Mouse (Mus musculus) MEL (cell line): ENCODE results near the gene Camkv. TPM values are rescaled to one million over a fixed set of nuclear protein-coding genes. Genes with fewer than 3 reads are reported as not detected.

Experiments
- DNase-seq: peaks from one replicate; pipeline ENCODE4 v3.0.0; 2011; ENCODE audit warnings: low read depth, low spot score
- H3K27ac ChIP-seq: 2 replicates; pipeline ENCODE4 v1.5.1; 2012; ENCODE audit warnings: low read depth, mild to moderate bottlenecking, control low read depth, low read length, moderate library complexity; ENCODE audit not compliant: control insufficient read depth
- H3K27me3 ChIP-seq, 2 experiments: fragments of 150-350 bp in 1 of 2; sonication (generic) in 1 of 2; 2 replicates each; pipeline ENCODE4 v1.6.1; 2012; ENCODE audit warnings: low read length in 2 of 2, mild to moderate bottlenecking in 2 of 2, improper control_type of control experiment in 1 of 2, moderate library complexity in 1 of 2; ENCODE audit not compliant: insufficient read depth in 2 of 2, control insufficient read depth in 1 of 2
- H3K36me3 ChIP-seq, 2 experiments: 2 replicates each; pipeline ENCODE4 v1.6.1; 2012 to 2014; ENCODE audit warnings: low read length in 2 of 2, improper control_type of control experiment in 1 of 2, inconsistent platforms in 1 of 2, mild to moderate bottlenecking in 1 of 2; ENCODE audit not compliant: insufficient read depth in 2 of 2, control insufficient read depth in 1 of 2
- H3K4me1 ChIP-seq, 2 experiments: fragments of 150-350 bp in 1 of 2; sonication (generic) in 1 of 2; 2 replicates each; pipeline ENCODE4 v1.6.1; 2012; ENCODE audit warnings: low read length in 2 of 2, improper control_type of control experiment in 1 of 2, mild to moderate bottlenecking in 1 of 2; ENCODE audit not compliant: insufficient read depth in 2 of 2, control insufficient read depth in 1 of 2
- H3K4me3 ChIP-seq, 2 experiments: fragments of 150-350 bp in 1 of 2; sonication (generic) in 1 of 2; 2 replicates each; pipeline ENCODE4 v1.5.1; 2012; ENCODE audit warnings: low read depth in 2 of 2, low read length in 2 of 2, mild to moderate bottlenecking in 2 of 2, moderate library complexity in 2 of 2, control low read depth in 1 of 2, improper control_type of control experiment in 1 of 2; ENCODE audit not compliant: control insufficient read depth in 1 of 2, insufficient read depth in 1 of 2
- H3K79me2 ChIP-seq: 2 replicates; pipeline ENCODE4 v1.6.1; 2012; ENCODE audit warnings: mild to moderate bottlenecking, low read length, moderate library complexity; ENCODE audit not compliant: control insufficient read depth, poor library complexity, insufficient read depth
- H3K9ac ChIP-seq: 2 replicates; pipeline ENCODE4 v1.6.1; 2012; ENCODE audit warnings: low read depth, mild to moderate bottlenecking, control low read depth, low read length, moderate library complexity; ENCODE audit not compliant: control insufficient read depth, poor library complexity, severe bottlenecking
- H3K9me3 ChIP-seq: fragments of 150-350 bp; sonication (generic); replicated peaks from 2 replicates; pipeline ENCODE4 v1.6.1; 2012; ENCODE audit warnings: mild to moderate bottlenecking, low read length, improper control_type of control experiment, moderate library complexity; ENCODE audit not compliant: insufficient read depth
- CHD1 ChIP-seq: IDR thresholded peaks from 2 replicates; pipeline ENCODE4 v1.6.1; 2012; ENCODE audit warnings: low read depth, mild to moderate bottlenecking, inconsistent platforms, low read length, improper control_type of control experiment
- CHD2 ChIP-seq: IDR thresholded peaks from 2 replicates; pipeline ENCODE4 v1.6.1; 2011; ENCODE audit warnings: low read length, improper control_type of control experiment
- CTCF ChIP-seq, 3 experiments: IDR thresholded peaks in 2 of 3; conservative IDR thresholded peaks in 1 of 3; 2 replicates each; pipeline ENCODE4 v1.5.1; 2011 to 2012; ENCODE audit warnings: low read length in 3 of 3, low read depth in 2 of 3, mild to moderate bottlenecking in 2 of 3, improper control_type of control experiment in 1 of 3, inconsistent platforms in 1 of 3, mixed read lengths in 1 of 3, moderate library complexity in 1 of 3; ENCODE audit not compliant: control insufficient read depth in 1 of 3, insufficient read depth in 1 of 3, poor library complexity in 1 of 3, severe bottlenecking in 1 of 3
- E2F4 ChIP-seq: IDR thresholded peaks from 2 replicates; pipeline ENCODE4 v1.6.1; 2011; ENCODE audit warnings: low read depth, low read length, improper control_type of control experiment, borderline replicate concordance
- ELF1 ChIP-seq: IDR thresholded peaks from 2 replicates; pipeline ENCODE4 v1.6.1; 2014; ENCODE audit warnings: low read depth, mild to moderate bottlenecking, inconsistent platforms, low read length, improper control_type of control experiment, moderate library complexity
- EP300 ChIP-seq, 2 experiments: IDR thresholded peaks; 2 replicates each; pipeline ENCODE4 v1.6.1; 2011; ENCODE audit warnings: improper control_type of control experiment in 2 of 2, low read length in 2 of 2, low read depth in 1 of 2, mild to moderate bottlenecking in 1 of 2
- GATA1 ChIP-seq: IDR thresholded peaks from 2 replicates; pipeline ENCODE4 v1.6.1; 2011; ENCODE audit warnings: low read depth, low read length, improper control_type of control experiment
- HCFC1 ChIP-seq: IDR thresholded peaks from 2 replicates; pipeline ENCODE4 v1.6.1; 2012; ENCODE audit warnings: low read depth, mild to moderate bottlenecking, inconsistent platforms, low read length, improper control_type of control experiment, moderate library complexity
- JUND ChIP-seq: IDR thresholded peaks from 2 replicates; pipeline ENCODE4 v1.6.1; 2011; ENCODE audit warnings: low read depth, mild to moderate bottlenecking, improper control_type of control experiment, low read length
- KAT2A ChIP-seq: conservative IDR thresholded peaks from 2 replicates; pipeline ENCODE4 v1.6.1; 2012; ENCODE audit warnings: low read depth, low read length, improper control_type of control experiment, inconsistent platforms
- MAZ ChIP-seq: IDR thresholded peaks from 2 replicates; pipeline ENCODE4 v1.6.1; 2012; ENCODE audit warnings: low read depth, mild to moderate bottlenecking, inconsistent platforms, low read length, improper control_type of control experiment
- MXI1 ChIP-seq: IDR thresholded peaks from 2 replicates; pipeline ENCODE4 v1.6.1; 2011; ENCODE audit warnings: mild to moderate bottlenecking, low read depth, low read length, improper control_type of control experiment
- MYB ChIP-seq: IDR thresholded peaks from 2 replicates; pipeline ENCODE4 v1.6.1; 2011; ENCODE audit warnings: mild to moderate bottlenecking, low read depth, low read length, improper control_type of control experiment
- POLR2A ChIP-seq, 2 experiments: IDR thresholded peaks; 2 replicates each; pipeline ENCODE4 v1.6.1; 2011 to 2012; ENCODE audit warnings: low read length in 2 of 2, mild to moderate bottlenecking in 2 of 2, control low read depth in 1 of 2, improper control_type of control experiment in 1 of 2, low read depth in 1 of 2, moderate library complexity in 1 of 2; ENCODE audit not compliant: control insufficient read depth in 1 of 2, insufficient read depth in 1 of 2, poor library complexity in 1 of 2
- POLR2AphosphoS2 ChIP-seq: IDR thresholded peaks from 2 replicates; pipeline ENCODE4 v1.6.1; 2011; ENCODE audit warnings: low read length, improper control_type of control experiment
- RCOR1 ChIP-seq: IDR thresholded peaks from 2 replicates; pipeline ENCODE4 v1.6.1; 2012; ENCODE audit warnings: low read depth, mild to moderate bottlenecking, inconsistent platforms, low read length, improper control_type of control experiment
- SMC3 ChIP-seq: IDR thresholded peaks from 2 replicates; pipeline ENCODE4 v1.6.1; 2011; ENCODE audit warnings: low read depth, low read length, improper control_type of control experiment
- TAL1 ChIP-seq: IDR thresholded peaks from 2 replicates; pipeline ENCODE4 v1.6.1; 2012; ENCODE audit warnings: mild to moderate bottlenecking, inconsistent platforms, low read length, moderate library complexity, mixed read lengths
- TBP ChIP-seq: IDR thresholded peaks from 2 replicates; pipeline ENCODE4 v1.8.0; 2011; ENCODE audit warnings: low read depth, low read length, improper control_type of control experiment
- UBTF ChIP-seq: IDR thresholded peaks from 2 replicates; pipeline ENCODE4 v1.6.1; 2012; ENCODE audit warnings: low read depth, mild to moderate bottlenecking, inconsistent platforms, low read length, improper control_type of control experiment, moderate library complexity, borderline replicate concordance; ENCODE audit not compliant: insufficient read depth
- USF2 ChIP-seq, 2 experiments: IDR thresholded peaks; 2 replicates each; pipeline ENCODE4 v1.6.1; 2011 to 2012; ENCODE audit warnings: improper control_type of control experiment in 2 of 2, low read length in 2 of 2, borderline replicate concordance in 1 of 2, inconsistent platforms in 1 of 2, low read depth in 1 of 2, mild to moderate bottlenecking in 1 of 2; ENCODE audit not compliant: insufficient read depth in 1 of 2
- ZC3H11A ChIP-seq: IDR thresholded peaks from 2 replicates; pipeline ENCODE4 v1.6.1; 2012; ENCODE audit warnings: low read depth, mild to moderate bottlenecking, inconsistent platforms, low read length, improper control_type of control experiment
- ZKSCAN1 ChIP-seq: IDR thresholded peaks from 2 replicates; pipeline ENCODE4 v1.6.1; 2012; ENCODE audit warnings: low read depth, mild to moderate bottlenecking, inconsistent platforms, low read length, improper control_type of control experiment, moderate library complexity
- ZMIZ1 ChIP-seq: IDR thresholded peaks from 2 replicates; pipeline ENCODE4 v1.6.1; 2012; ENCODE audit warnings: low read depth, mild to moderate bottlenecking, inconsistent platforms, low read length, improper control_type of control experiment, moderate library complexity
- polyA plus RNA-seq, 2 experiments: library from polyadenylated mRNA; stranded (reverse) in 1 of 2; unstranded in 1 of 2; fragments of >175 nt in 1 of 2; fragments of >200 nt in 1 of 2; gene quantifications; 2 replicates each; pipeline versions ENCODE4 v1.2.1 to v1.2.4; 2012; ENCODE audit warnings: low replicate concordance in 2 of 2, low read depth in 1 of 2; ENCODE audit not compliant: insufficient read length in 2 of 2, insufficient read depth in 1 of 2, missing spikeins in 1 of 2
- total RNA-seq: library from RNA; depleted of rRNA; stranded (reverse); fragments of 300-350 nt; gene quantifications from 2 replicates; pipeline ENCODE4 v1.2.3, GENCODE M21; 2012

Camkv gene
- total and polyA plus RNA-seq, 3 experiments = 0.08 to 0.14 TPM; not detected in 1

DNA sequence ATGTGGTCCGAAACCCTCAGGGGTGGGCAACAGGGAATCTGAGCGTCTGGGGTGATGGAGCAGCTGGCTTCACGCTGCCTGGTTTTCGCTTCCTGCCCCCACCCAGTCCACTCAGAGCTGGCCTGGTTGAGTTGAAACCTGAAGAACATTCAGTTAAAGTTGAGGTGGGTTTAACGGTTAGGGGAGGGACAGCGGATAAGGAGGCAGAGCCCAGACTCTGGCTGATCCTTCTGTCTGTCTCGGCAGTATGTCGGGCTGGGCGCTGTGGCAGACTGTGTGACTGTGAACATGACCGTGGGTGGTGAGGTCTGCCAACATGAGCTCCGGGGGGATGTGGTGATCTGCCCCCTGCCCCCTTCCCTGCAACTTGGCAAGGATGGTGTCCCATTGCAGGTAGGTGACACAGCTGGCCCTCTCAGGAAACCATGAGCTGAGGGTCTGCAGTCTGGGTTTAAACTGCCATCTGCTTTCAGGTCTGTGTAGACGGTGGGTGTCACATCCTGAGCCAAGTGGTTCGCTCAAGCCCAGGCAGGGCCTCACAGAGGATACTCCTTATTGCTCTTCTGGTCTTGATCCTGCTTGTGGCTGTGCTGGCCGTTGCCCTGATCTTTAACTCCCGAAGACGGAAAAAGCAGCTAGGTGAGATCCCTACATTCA lies 20.6 kb upstream of the Camkv start (continued):
- no peak for TF ChIP-seq USF2 (IDR thresholded peaks at IDR 0.05; ENCODE audit: borderline replicate concordance in 1 of 2, insufficient read depth in 1 of 2, low read depth in 1 of 2, low read length in 2 of 2)
- 0 out of 2 replicates have a peak, but pooled peaks have one; percentile 21 for TF ChIP-seq RCOR1

GRCm38 (mm10) chr9:107917895-107918608 lies 17.4 kb upstream of the Camkv start:
- Histone ChIP-seq H3K27ac (no peak overlapping the region), H3K4me3 (no peak overlapping the region), H3K27me3 (no peaks in the 10 kb centered on the region), H3K9ac (no peak overlapping the region), H3K36me3 (peaks cover 8 to 12% of the 10 kb centered on the region in 2 experiments), H3K9me3 (no peaks in the 10 kb centered on the region), H3K79me2 (peaks cover 14% of the 10 kb centered on the region), H3K4me1 (peaks cover 7 to 21% of the 10 kb centered on the region in 2 experiments)
- DNase-seq = no peak
- no peak for TF ChIP-seq KAT2A
- TF ChIP-seq E2F4 = no peak
- TF ChIP-seq MAZ = no peak
- TF ChIP-seq MXI1 = no peak
- no peak for TF ChIP-seq JUND
- no peak for TF ChIP-seq CHD2
- no peak for TF ChIP-seq UBTF
- TF ChIP-seq CTCF (IDR thresholded peaks at IDR 0.05 in 2 of 3, conservative IDR thresholded peaks at IDR 0.05 in 1 of 3; ENCODE audit: control insufficient read depth in 1 of 3, insufficient read depth in 1 of 3, low read depth in 2 of 3, low read length in 3 of 3, poor library complexity in 1 of 3, severe bottlenecking in 1 of 3) = no peak
- TF ChIP-seq ELF1 = no peak
- no peak for TF ChIP-seq GATA1
- TF ChIP-seq ZC3H11A = no peak
- TF ChIP-seq POLR2A (IDR thresholded peaks at IDR 0.05; ENCODE audit: control insufficient read depth in 1 of 2, insufficient read depth in 1 of 2, low read depth in 1 of 2, low read length in 2 of 2, poor library complexity in 1 of 2) = no peak
- no peak for TF ChIP-seq EP300 (IDR thresholded peaks at IDR 0.05; ENCODE audit: low read depth in 1 of 2, low read length in 2 of 2)

DNA sequence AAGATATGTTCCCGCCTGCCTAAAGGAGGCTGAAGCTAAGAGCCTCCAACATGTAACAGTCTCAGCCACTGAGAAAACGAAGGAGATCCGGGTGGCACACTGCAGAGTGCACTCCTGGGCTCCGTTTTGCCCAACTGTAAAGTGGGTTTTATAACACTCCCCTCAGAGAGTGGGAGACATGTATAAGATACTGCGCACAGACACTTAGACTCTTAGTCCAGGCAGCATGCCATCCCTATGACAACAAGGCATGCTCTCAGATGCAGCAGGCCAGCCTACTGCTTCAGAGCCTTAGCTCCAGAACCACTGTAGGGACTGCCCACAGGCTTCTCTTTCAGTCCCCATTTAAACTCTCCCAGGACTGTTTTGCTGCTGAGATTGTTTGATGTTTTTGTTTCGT lies 16.6 kb upstream of the Camkv start:
- no peak overlapping the region for H3K27ac ChIP-seq
- no peak overlapping the region for H3K4me3 ChIP-seq
- TF ChIP-seq MAZ (no peak), HCFC1 (no peak), TBP (no peak), SMC3 (no peak), JUND (no peak), ZMIZ1 (no peak), CHD1 (no peak), RCOR1 (no peak), ZKSCAN1 (no peak), TAL1 (no peak), POLR2AphosphoS2 (no peak), UBTF (no peak), MYB (no peak), CTCF (IDR thresholded peaks at IDR 0.05 in 2 of 3, conservative IDR thresholded peaks at IDR 0.05 in 1 of 3; ENCODE audit: control insufficient read depth in 1 of 3, insufficient read depth in 1 of 3, low read depth in 2 of 3, low read length in 3 of 3, poor library complexity in 1 of 3, severe bottlenecking in 1 of 3) (no peak), ELF1 (no peak)
- no peak overlapping the region for H3K9ac ChIP-seq
- no peaks in the 10 kb centered on the region for H3K9me3 ChIP-seq
- peaks cover 14% of the 10 kb centered on the region for H3K79me2 ChIP-seq
- H3K4me1 ChIP-seq = peaks cover 6 to 20% of the 10 kb centered on the region in 2 experiments
- peaks cover 8 to 12% of the 10 kb centered on the region in 2 experiments for H3K36me3 ChIP-seq
- no peak for DNase-seq
- no peaks in the 10 kb centered on the region for H3K27me3 ChIP-seq
